Mouse (Mus musculus) intestine, postnatal 0 days (tissue): ENCODE data around the gene Mrc2. TPM values are rescaled to one million over a fixed set of nuclear protein-coding genes. Genes with fewer than 3 reads are reported as not detected.

Experiments used
- ATAC-seq: fragments of 200-750 bp; cut with Nextera tagmentation; 2 replicates; pipeline ENCODE4 v1.8.0; 2017; ENCODE audit warnings: mild to moderate bottlenecking, moderate TSS enrichment, moderate library complexity
- H3K27ac ChIP-seq: fragments of 300-500 bp; sonication (generic); 2 replicates; pipeline ENCODE4 v1.5.1; 2014; ENCODE audit warnings: mild to moderate bottlenecking, low read depth, low read length, moderate library complexity
- H3K27me3 ChIP-seq: fragments of 300-500 bp; sonication (generic); replicated peaks from 2 replicates; pipeline ENCODE4 v1.6.1; 2014; ENCODE audit warnings: low read length, mixed read lengths; ENCODE audit not compliant: control insufficient read depth, insufficient read depth
- H3K36me3 ChIP-seq: fragments of 300-500 bp; sonication (generic); 2 replicates; pipeline ENCODE4 v1.6.1; 2014; ENCODE audit warnings: mild to moderate bottlenecking, moderate library complexity; ENCODE audit not compliant: control insufficient read depth, insufficient read depth
- H3K4me1 ChIP-seq: fragments of 300-500 bp; sonication (generic); replicated peaks from 2 replicates; pipeline ENCODE4 v1.6.1; 2014; ENCODE audit warnings: antibody characterized with exemption, low read length, mixed read lengths; ENCODE audit not compliant: control insufficient read depth, insufficient read depth
- H3K4me2 ChIP-seq: fragments of 300-500 bp; sonication (generic); replicated peaks from 2 replicates; pipeline ENCODE4 v1.6.1; 2014; ENCODE audit warnings: low read depth, mild to moderate bottlenecking, moderate library complexity
- H3K4me3 ChIP-seq: fragments of 300-500 bp; sonication (generic); 2 replicates; pipeline ENCODE4 v1.5.1; 2014; ENCODE audit warnings: low read depth, low read length
- H3K9ac ChIP-seq: fragments of 300-500 bp; sonication (generic); 2 replicates; pipeline ENCODE4 v1.6.1; 2014; ENCODE audit warnings: mild to moderate bottlenecking, low read depth, low read length
- H3K9me3 ChIP-seq: fragments of 300-500 bp; sonication (generic); 2 replicates; pipeline ENCODE4 v1.6.1; 2016; ENCODE audit warnings: mixed run types; ENCODE audit not compliant: control insufficient read depth
- CTCF ChIP-seq: sonication (generic); IDR thresholded peaks from 2 replicates; pipeline ENCODE4 v1.5.1; 2016; ENCODE audit warnings: low read depth, mild to moderate bottlenecking, control low read depth, antibody characterized with exemption, moderate library complexity
- WGBS: fragments of 180-500 bp; shearing (Covaris S2); extraction: QIAGEN DNeasy Blood & Tissue Kit; methylation state at CpG from one replicate; pipeline ENCODE4 v1.1.7; 2014; 5-methylcytosine and 5-hydroxymethylcytosine counted together
- polyA plus RNA-seq: library from polyadenylated mRNA; unstranded; fragments of >200 nt; fragmentation: Nextera tagmentation; extraction: Ambion mirVana; gene quantifications from 2 replicates; pipeline ENCODE4 v1.2.1, GENCODE M21; 2015

Gene Mrc2
- polyA plus RNA-seq, 1 experiment from 2014 or later: 1.7 TPM

DNA sequence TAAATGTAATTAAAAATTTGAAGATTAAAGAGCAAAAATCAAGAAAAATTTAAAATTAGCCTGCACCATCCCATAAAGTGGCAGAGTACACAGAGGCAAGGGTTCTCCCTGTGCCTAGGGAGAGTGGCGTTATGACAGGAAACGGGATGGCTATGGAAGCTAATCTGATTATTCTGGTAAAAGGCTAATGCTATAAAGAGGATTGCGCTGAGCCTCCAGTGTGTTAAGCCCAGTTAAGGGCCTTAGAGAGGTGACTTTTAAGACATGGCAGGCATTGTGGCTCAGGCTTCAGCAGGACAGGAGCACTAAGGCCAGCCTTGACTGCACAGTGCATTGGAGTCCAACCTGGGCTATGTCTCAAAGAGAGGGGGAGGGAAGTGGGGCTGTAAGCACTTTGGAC, 34.7 kb downstream of the Mrc2 start:
- Histone ChIP-seq H3K27me3 (no peaks in the 10 kb centered on the region), H3K4me2 (no peak overlapping the region), H3K36me3 (no peaks in the 10 kb centered on the region), H3K9me3 (no peaks in the 10 kb centered on the region), H3K27ac (no peak overlapping the region), H3K4me3 (no peak overlapping the region), H3K9ac (no peak overlapping the region), H3K4me1 (no peaks in the 10 kb centered on the region)
- no peak for TF ChIP-seq CTCF
- ATAC-seq: no peak
- 92% methylated on average over 3 of the region's 3 CpGs for WGBS

DNA sequence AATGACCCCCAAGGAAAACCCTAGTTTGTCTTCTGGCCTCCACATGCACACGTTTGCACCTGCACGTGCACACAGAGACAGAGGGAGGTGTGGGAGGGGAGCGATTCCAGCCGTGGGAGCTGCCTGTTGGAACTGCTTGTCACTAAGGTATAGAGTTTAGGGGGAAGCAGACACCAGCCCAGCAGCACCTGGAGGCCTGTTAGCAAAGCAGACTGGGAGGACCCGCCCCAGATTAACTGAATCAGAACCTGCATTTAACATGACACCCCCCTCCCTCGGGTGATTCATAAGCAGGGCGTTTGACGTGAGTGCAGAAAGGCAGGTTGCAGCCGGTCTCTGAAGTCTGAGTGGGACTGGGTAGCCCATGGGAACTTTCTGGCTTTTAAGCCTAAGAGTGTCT, 37.5 kb downstream of the Mrc2 start:
- H3K9ac ChIP-seq: no peak overlapping the region
- H3K9me3 ChIP-seq: no peaks in the 10 kb centered on the region
- H3K36me3 ChIP-seq: no peaks in the 10 kb centered on the region
- no peak overlapping the region for H3K27ac ChIP-seq
- no peak overlapping the region for H3K4me2 ChIP-seq
- H3K27me3 ChIP-seq: no peaks in the 10 kb centered on the region
- no peak overlapping the region for H3K4me3 ChIP-seq
- no peak for ATAC-seq
- 57% methylated on average over 9 of the region's 9 CpGs for WGBS
- no peaks in the 10 kb centered on the region for H3K4me1 ChIP-seq
- TF ChIP-seq CTCF: no peak

DNA sequence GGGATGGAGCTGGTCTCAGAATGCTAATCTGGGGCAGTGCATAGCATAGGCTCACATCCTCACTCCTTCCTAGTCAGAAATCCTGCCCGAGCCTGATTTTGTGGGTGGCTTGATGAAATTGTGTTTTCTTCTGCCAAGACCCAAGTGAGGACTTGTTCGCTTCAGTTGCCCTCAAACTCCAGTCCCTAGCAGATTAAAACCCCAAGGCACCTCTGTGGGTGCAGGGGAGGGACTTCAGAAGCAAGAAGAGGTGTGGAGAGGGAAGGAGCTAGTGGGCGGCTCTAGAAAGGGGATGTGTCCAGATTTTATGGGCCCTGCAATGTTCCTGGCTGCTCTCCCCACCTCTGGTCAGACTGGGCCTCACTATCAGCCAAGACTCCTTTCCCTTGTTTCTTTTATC, 38.7 kb downstream of the Mrc2 start:
- no peaks in the 10 kb centered on the region for H3K4me1 ChIP-seq
- H3K27ac ChIP-seq: no peak overlapping the region
- no peaks in the 10 kb centered on the region for H3K9me3 ChIP-seq
- 83% methylated on average over 3 of the region's 3 CpGs for WGBS
- no peaks in the 10 kb centered on the region for H3K27me3 ChIP-seq
- no peaks in the 10 kb centered on the region for H3K36me3 ChIP-seq
- no peak for ATAC-seq
- H3K4me2 ChIP-seq: no peak overlapping the region
- H3K9ac ChIP-seq: no peak overlapping the region
- no peak overlapping the region for H3K4me3 ChIP-seq
- TF ChIP-seq CTCF: no peak

DNA sequence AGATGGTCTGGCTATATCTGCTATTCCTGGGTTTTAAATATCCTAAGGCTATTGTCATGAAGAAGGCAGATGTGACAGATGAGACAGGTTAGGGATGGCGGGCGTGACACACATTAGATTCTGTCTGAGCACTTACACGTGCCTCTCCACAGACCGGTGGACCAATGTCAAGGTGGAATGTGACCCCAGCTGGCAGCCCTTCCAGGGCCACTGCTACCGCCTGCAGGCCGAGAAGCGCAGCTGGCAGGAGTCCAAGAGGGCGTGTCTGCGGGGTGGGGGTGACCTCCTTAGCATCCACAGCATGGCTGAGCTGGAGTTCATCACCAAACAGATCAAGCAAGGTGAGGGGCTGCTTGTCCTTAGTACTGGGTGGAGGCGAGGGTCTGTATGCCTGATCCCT, 39.3 kb downstream of the Mrc2 start:
- H3K4me1 ChIP-seq: no peaks in the 10 kb centered on the region
- no peak overlapping the region for H3K9ac ChIP-seq
- H3K9me3 ChIP-seq: no peaks in the 10 kb centered on the region
- peak; percentile 45 for TF ChIP-seq CTCF
- no peak for ATAC-seq
- H3K4me2 ChIP-seq: no peak overlapping the region
- WGBS: 28% methylated on average over 10 of the region's 10 CpGs
- H3K27ac ChIP-seq: no peak overlapping the region
- no peaks in the 10 kb centered on the region for H3K27me3 ChIP-seq
- H3K4me3 ChIP-seq: no peak overlapping the region
- H3K36me3 ChIP-seq: no peaks in the 10 kb centered on the region

DNA sequence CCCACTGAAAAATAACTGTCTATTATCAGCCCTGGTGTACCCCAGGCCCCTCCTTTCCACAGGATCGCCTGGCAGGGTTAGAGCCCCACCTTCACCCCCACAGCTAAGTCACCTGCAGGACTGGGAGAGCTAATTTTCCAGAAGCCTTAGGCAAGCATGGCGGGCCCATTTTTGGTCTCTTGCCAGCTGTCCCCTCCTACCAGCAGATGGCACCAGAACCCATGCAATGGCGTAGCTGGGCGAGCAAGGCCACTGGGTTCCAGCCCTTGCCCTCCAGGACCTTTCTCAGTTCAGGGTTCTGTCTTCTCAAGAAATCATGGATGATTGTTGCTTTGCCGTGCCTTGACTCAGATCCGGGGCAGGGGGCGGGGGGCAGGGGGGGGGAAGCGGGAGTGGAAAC, 40.0 kb downstream of the Mrc2 start:
- Histone ChIP-seq H3K27me3 (no peaks in the 10 kb centered on the region), H3K36me3 (no peaks in the 10 kb centered on the region), H3K27ac (no peak overlapping the region), H3K9ac (no peak overlapping the region), H3K4me1 (no peaks in the 10 kb centered on the region), H3K9me3 (no peaks in the 10 kb centered on the region), H3K4me2 (no peak overlapping the region), H3K4me3 (no peak overlapping the region)
- no peak for ATAC-seq
- peak; percentile 72 for TF ChIP-seq CTCF
- WGBS: 63% methylated on average over 8 of the region's 8 CpGs

DNA sequence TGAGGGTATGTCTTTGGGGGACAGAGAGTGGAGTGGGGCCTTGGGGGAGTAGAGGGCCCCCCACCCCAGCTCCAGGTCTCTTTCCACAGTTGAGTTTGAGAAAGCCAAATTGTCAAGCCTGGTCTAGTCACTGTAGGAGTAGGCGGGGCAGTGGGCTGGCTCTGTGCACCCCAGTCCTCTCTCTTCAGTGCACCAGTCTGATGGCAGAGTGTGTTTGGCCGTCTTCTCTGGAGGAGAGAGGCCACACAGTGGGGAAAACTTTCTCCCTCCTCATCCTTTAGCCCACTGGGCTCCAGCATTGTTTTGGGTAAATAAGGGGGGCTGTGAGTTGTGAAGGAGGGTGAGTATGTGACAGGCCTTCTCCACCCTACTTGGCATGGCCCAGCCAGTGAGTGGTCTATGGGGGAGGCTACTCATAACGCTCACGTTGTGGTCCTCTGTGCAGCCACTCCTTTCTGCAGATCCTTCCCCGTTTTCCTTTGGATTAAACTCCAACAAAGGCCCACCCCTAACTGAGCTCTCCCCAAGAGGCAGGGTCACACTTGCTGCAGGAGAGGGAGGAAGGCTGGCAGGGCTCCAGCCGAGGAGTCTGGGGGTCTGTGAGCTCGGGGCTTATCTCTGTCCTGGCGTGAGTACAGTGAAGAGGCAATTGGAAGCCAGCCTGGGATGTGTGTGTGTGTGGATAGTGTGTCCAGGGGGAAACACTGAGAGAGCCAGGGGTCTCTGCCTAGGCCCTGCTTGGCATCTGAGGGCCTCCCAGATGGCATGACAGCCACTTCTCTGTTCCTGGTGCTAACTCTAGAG, 41.6 kb downstream of the Mrc2 start:
- H3K27me3 ChIP-seq: no peaks in the 10 kb centered on the region
- H3K4me2 ChIP-seq: no peak overlapping the region
- no peak for TF ChIP-seq CTCF
- no peaks in the 10 kb centered on the region for H3K9me3 ChIP-seq
- H3K36me3 ChIP-seq: no peaks in the 10 kb centered on the region
- no peak overlapping the region for H3K27ac ChIP-seq
- no peak overlapping the region for H3K9ac ChIP-seq
- 57% methylated on average over 8 of the region's 8 CpGs for WGBS
- H3K4me1 ChIP-seq: no peaks in the 10 kb centered on the region
- ATAC-seq: no peak
- no peak overlapping the region for H3K4me3 ChIP-seq
